Mouse (Mus musculus): ENCODE results near the gene Akap2. TPM values are rescaled to one million over a fixed set of nuclear protein-coding genes. Genes with fewer than 3 reads are reported as not detected.

Akap2 gene
- polyA plus RNA-seq (2015; fragmentation: Nextera tagmentation; extraction: Ambion mirVana) = 40.0 and 48.5 TPM in 2 replicates

DNA sequence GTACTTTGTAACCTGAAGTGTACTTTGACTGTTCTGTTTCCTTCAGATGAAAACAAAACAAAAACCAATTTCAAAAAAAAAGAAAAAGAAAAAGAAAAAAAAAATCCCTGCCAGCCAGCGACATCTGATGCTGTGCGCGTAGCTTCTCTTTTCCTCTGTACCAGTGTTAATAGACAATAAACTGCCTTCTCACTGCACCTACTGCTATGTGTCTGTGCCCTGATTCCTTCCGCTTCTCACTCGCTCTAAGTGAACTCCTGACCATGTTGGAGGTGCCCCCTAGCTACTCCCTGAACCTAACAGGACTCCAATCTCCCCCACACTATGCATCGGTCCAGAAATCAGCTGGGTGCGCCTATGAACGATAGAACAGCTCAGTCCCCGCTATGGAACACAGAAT is at the start of gene Akap2:
Gene Akap2, plus strand, starts transcription at position 304 of the 400 bp plus-strand sequence.
- no peaks in the 10 kb centered on the region for H3K27me3 ChIP-seq
- H3K36me3 ChIP-seq = no peaks in the 10 kb centered on the region
- 89% methylated on average over 9 of the region's 9 CpGs for WGBS
- no peak within 1 kb of the TSS for H3K4me2 ChIP-seq
- no peak within 1 kb of the TSS for H3K9ac ChIP-seq
- no peak for ATAC-seq (replicated peaks; ENCODE audit: insufficient number of reproducible peaks, insufficient read depth, low FRiP score, low read depth)
- H3K27ac ChIP-seq = no peak within 1 kb of the TSS
- H3K4me1 ChIP-seq (replicated peaks) = peaks cover 8% of the 10 kb centered on the region
- H3K9me3 ChIP-seq (replicated peaks) = no peaks in the 10 kb centered on the region
- H3K4me3 ChIP-seq = no peak within 1 kb of the TSS

DNA sequence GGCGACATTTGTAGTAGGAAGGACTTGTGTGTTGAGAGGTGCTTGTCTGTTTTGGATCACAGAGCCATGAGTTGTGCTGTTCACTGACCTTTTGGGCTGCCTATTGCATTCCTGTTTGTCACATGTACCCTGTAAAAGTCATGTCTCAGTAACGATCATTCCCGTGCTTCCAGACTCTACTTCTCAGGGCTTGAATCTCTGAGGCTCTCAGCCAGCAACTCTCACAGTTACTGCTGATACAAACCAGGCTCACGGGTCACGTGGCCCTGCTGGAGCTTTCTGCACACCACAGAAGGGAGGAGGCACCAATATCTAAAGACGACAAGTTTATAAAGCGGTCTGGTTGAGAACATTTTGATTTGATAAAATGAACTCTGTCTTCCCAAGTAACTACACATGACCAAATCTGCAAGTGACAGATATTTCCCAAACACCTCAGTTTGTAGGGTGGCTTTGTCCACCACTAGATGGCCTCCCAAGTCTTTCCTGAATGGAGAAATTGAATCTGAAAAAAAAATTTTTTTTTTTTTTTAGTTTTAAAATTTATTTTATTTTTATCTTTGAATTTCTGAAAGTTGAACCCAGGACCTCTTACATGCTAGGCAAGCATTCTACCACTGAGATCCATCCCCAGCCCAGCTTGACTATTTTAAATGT is 46.5 kb upstream of the Akap2 start:
- no peak overlapping the region for H3K4me3 ChIP-seq
- peak overlapping the region; percentile 23 for H3K4me2 ChIP-seq
- no peaks in the 10 kb centered on the region for H3K9me3 ChIP-seq (replicated peaks)
- H3K27me3 ChIP-seq = no peaks in the 10 kb centered on the region
- peak overlapping the region; percentile 75 for H3K27ac ChIP-seq
- H3K36me3 ChIP-seq = peaks cover 3% of the 10 kb centered on the region; the same call in 1 of the 2 replicates
- ATAC-seq (replicated peaks; ENCODE audit: insufficient number of reproducible peaks, insufficient read depth, low FRiP score, low read depth) = peak; percentile 83
- H3K4me1 ChIP-seq (replicated peaks) = peaks cover 76% of the 10 kb centered on the region
- no peak overlapping the region for H3K9ac ChIP-seq
- 24% methylated on average over 7 of the region's 7 CpGs for WGBS

DNA sequence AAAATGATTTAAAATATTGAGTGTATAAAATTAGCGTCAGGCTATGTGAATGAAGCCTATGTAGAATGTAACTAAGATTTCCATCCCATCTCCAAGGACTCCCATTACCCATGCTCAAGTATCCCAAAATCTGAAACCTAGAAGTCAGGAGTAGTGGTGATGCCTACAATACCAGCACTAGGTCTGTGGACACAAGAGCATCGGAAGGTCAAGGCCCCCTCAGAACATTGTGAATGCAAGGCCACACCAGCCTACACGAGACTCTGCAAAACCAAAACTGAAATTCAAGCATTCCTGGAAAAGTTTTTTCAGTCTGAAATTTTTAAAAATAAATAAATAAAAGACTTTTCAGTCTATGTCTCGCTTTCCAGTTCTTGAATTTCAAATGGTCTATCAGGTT is 44.9 kb upstream of the Akap2 start:
- Histone ChIP-seq H3K36me3 (0 out of 2 replicates have a peak, but pooled peaks cover 4% of the 10 kb centered on the region), H3K4me3 (no peak overlapping the region), H3K27me3 (no peaks in the 10 kb centered on the region), H3K4me1 (replicated peaks) (peaks cover 73% of the 10 kb centered on the region), H3K9ac (no peak overlapping the region), H3K27ac (0 out of 2 replicates have a peak overlapping the region, but pooled peaks have one; percentile 79), H3K9me3 (replicated peaks) (no peaks in the 10 kb centered on the region), H3K4me2 (no peak overlapping the region)
- WGBS = 72% methylated on average over 4 of the region's 4 CpGs
- no peak for ATAC-seq (replicated peaks; ENCODE audit: insufficient number of reproducible peaks, insufficient read depth, low FRiP score, low read depth)

DNA sequence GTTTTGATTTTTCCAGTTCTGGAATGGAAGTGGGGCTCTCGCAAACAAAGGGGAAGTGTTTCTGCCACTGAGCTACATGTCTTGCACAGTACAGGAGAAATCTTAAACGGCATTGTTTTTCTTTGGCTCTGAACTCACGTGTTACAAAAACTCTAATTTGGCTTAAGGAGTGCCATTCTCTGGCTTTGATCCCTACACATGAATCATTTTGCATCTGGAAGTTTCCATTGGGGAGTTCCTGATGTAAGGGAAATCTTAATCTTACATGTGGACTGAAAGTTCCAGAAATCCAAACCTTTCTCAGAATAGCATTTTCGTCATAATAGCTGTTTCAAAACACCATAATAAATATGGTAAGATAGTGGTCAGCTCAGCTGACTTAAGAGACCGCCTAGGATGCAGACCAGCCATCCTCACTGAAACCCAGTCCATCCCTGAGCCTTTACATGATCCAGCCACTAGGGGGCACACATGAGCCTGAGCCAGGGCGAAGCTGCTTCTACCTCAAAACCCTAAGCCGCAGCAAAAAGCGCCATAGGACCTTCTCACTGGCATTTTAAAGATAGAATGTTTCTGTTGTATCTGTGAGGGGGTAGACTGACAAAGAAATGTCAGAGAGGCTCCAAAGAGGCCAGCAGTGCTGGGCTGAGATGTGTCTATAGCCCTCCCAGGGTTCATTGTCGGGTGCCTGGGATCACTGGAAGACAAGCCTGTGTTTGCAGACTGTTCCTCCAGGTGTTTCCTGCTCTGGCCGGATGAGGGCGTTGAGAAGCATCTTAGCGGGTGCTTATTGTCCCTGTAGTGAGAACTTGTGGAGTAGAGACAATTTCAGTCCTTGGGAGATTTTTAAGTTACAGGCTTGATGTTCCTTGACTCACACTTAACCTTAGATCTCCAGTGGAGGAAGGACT is 44.2 kb upstream of the Akap2 start:
- 17% methylated on average over 12 of the region's 12 CpGs for whole genome bisulfite sequencing
- ATAC-seq (replicated peaks; ENCODE audit: insufficient number of reproducible peaks, insufficient read depth, low FRiP score, low read depth) = no peak

DNA sequence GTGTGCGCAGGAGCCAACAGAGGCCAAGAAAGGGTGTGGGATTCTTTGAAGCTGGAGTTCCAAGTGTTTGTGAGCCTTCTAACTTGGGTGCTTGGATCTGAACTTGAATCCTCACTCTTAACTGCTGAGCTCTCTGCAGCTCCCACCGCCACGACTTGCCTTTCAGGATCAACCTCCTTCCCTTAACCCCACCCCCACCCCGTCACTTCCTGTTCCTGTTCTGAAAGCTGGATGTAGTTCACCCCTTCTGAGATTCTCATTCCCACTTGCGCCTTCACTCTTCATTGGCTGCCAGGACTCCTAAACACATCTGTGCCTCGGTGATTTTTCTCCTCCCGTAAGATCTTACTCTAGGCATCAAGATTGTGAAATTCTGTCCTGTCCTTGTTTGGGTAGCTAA is 43.1 kb upstream of the Akap2 start:
- Histone ChIP-seq H3K4me2 (peak overlapping the region; percentile 53; the same call in 1 of the 2 replicates), H3K4me1 (replicated peaks) (peaks cover 65% of the 10 kb centered on the region), H3K27me3 (no peaks in the 10 kb centered on the region), H3K4me3 (no peak overlapping the region), H3K9ac (no peak overlapping the region), H3K9me3 (replicated peaks) (no peaks in the 10 kb centered on the region), H3K36me3 (peaks cover 9% of the 10 kb centered on the region; the same call in 1 of the 2 replicates), H3K27ac (peak overlapping the region; percentile 79)
- no peak for ATAC-seq (replicated peaks; ENCODE audit: insufficient number of reproducible peaks, insufficient read depth, low FRiP score, low read depth)
- WGBS = 62% methylated on average over 7 of the region's 7 CpGs

More for the DNA sequence above, 44.2 kb upstream of the Akap2 start:
- H3K36me3 ChIP-seq = peaks cover 7% of the 10 kb centered on the region; the same call in 1 of the 2 replicates
- H3K4me3 ChIP-seq = 0 out of 2 replicates have a peak overlapping the region, but pooled peaks have one; percentile 17
- no peaks in the 10 kb centered on the region for H3K9me3 ChIP-seq (replicated peaks)
- peak overlapping the region; percentile 26; the same call in 1 of the 2 replicates for H3K9ac ChIP-seq
- H3K27me3 ChIP-seq = no peaks in the 10 kb centered on the region
- peak overlapping the region; percentile 79 for H3K27ac ChIP-seq
- H3K4me1 ChIP-seq (replicated peaks) = peaks cover 73% of the 10 kb centered on the region
- H3K4me2 ChIP-seq = peak overlapping the region; percentile 49

DNA sequence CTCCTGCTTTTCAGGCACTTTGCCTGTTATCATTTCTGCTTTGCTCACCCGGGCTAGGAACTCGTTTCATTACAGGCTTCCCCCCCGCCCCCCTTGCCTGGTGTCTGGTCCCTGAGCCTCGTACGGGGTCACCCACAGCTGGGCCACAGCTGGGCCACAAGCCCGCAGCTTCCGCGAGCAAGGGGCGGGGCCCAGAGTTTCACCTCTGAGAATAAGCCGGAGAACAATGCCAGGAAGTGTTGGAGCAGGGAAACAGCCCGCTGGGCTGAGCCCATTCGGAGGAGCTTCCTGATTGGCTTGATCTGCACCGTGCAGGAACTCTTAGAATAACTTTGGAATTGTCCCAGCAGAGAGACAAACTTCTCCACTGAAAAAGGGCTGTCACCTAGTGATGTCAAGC is 42.1 kb upstream of the Akap2 start:
- Histone ChIP-seq H3K4me2 (peak overlapping the region; percentile 53), H3K9me3 (replicated peaks) (no peaks in the 10 kb centered on the region), H3K9ac (no peak overlapping the region), H3K27ac (peak overlapping the region; percentile 79), H3K36me3 (peaks cover 9% of the 10 kb centered on the region; the same call in 1 of the 2 replicates), H3K27me3 (no peaks in the 10 kb centered on the region), H3K4me1 (replicated peaks) (peaks cover 55% of the 10 kb centered on the region), H3K4me3 (peak overlapping the region; percentile 19; the same call in 1 of the 2 replicates)
- peak; percentile 81 for ATAC-seq (replicated peaks; ENCODE audit: insufficient number of reproducible peaks, insufficient read depth, low FRiP score, low read depth)
- 2% methylated on average over 13 of the region's 13 CpGs for WGBS

DNA sequence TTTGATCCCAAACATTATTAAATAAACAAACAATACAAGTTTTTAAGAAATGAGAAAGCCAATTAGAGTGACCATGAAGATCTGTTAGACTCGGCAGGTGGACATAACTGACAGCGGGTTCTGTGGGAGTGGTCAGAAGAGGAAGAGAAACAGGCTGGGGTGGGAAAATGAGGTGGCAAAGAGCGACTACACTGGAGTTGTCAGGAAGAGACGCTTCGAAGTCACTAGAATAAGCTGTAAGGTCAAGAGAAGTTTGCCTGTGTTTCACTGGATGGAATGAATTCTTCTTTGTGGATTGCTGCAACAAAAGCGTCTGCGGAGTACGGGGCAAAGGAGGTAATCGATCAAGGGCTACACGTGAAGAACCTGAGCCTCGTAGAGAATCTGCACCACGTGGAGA is 39.5 kb upstream of the Akap2 start:
- Histone ChIP-seq H3K4me1 (replicated peaks) (peaks cover 49% of the 10 kb centered on the region), H3K9me3 (replicated peaks) (no peaks in the 10 kb centered on the region), H3K4me3 (no peak overlapping the region), H3K27me3 (no peaks in the 10 kb centered on the region), H3K36me3 (peaks cover 9% of the 10 kb centered on the region; the same call in 1 of the 2 replicates), H3K27ac (no peak overlapping the region), H3K4me2 (no peak overlapping the region), H3K9ac (no peak overlapping the region)
- ATAC-seq (replicated peaks; ENCODE audit: insufficient number of reproducible peaks, insufficient read depth, low FRiP score, low read depth) = no peak
- 79% methylated on average over 12 of the region's 12 CpGs for WGBS

DNA sequence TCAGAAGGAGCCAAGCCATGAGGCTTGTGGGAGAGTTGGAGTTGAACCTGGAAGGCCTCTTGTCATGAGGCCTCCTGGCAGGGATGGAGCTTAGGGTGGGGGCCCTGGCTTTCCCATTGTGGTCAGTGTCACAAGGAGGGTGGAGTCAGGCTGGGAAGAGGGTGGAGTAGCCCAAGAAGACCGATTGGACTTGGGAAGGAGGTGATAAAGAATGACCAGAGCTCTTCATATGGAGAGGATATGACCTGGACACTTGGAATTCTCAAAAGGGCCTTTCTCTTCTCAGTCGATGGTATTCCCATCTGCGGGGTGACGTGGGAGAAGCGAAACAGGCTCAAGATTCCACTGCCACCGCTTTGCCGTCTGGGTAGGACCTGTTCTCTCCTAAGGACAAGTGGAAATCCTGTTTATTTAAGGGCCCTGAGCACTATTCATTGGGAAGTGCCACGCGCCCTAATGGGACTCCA is 38.4 kb upstream of the Akap2 start:
- Histone ChIP-seq H3K4me1 (replicated peaks) (peaks cover 42% of the 10 kb centered on the region), H3K9me3 (replicated peaks) (no peaks in the 10 kb centered on the region), H3K36me3 (peaks cover 9% of the 10 kb centered on the region; the same call in 1 of the 2 replicates), H3K9ac (no peak overlapping the region), H3K4me2 (no peak overlapping the region), H3K27me3 (no peaks in the 10 kb centered on the region), H3K27ac (no peak overlapping the region), H3K4me3 (no peak overlapping the region)
- WGBS = 68% methylated on average over 9 of the region's 9 CpGs
- no peak for ATAC-seq (replicated peaks; ENCODE audit: insufficient number of reproducible peaks, insufficient read depth, low FRiP score, low read depth)

DNA sequence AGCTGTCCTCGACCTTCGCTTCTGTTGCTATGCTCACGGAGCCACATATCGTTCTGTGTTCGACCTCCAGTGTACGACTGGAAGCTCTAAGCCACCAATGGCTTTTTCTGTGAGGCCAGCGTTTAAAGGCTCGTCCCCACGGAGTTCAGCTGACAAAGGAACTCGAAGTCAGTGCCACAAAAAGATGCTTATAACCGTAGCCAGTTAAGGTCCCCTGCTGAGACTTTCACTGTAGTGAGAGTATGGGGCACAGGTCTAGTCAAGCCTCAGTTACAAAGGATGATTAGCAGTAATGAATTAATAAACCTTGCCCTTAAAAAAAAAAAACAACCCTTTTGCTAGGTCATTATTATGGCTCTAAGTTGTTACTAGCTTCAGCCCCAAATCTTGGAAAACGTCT is 37.3 kb upstream of the Akap2 start:
- H3K27me3 ChIP-seq = no peaks in the 10 kb centered on the region
- ATAC-seq (replicated peaks; ENCODE audit: insufficient number of reproducible peaks, insufficient read depth, low FRiP score, low read depth) = no peak
- no peak overlapping the region for H3K4me2 ChIP-seq
- no peak overlapping the region for H3K27ac ChIP-seq
- H3K4me1 ChIP-seq (replicated peaks) = peaks cover 42% of the 10 kb centered on the region
- no peak overlapping the region for H3K9ac ChIP-seq
- WGBS = 88% methylated on average over 12 of the region's 12 CpGs
- peaks cover 9% of the 10 kb centered on the region; the same call in 1 of the 2 replicates for H3K36me3 ChIP-seq
- no peak overlapping the region for H3K4me3 ChIP-seq
- H3K9me3 ChIP-seq (replicated peaks) = no peaks in the 10 kb centered on the region

DNA sequence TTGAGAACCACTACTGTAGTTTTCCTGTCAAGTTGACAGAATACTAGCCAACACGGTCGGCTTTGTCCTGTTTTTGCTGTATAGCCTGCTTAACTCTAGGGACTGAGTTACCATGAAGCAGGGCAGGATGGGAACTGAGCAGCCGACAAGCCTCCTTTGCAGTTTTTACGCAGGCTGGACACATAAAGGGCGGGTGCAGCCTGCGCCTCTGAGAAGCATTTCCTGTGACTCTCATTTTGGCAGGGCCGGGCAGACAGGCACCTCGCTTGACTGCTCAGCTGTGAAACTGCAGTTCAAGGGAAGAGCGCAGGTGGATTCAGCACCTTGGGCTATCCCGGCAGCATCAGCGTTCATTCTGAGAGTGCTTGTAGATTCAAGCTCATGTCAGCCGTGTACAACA is 35.9 kb upstream of the Akap2 start:
- peaks cover 4% of the 10 kb centered on the region; the same call in 1 of the 2 replicates for H3K36me3 ChIP-seq
- H3K4me2 ChIP-seq = no peak overlapping the region
- H3K27ac ChIP-seq = no peak overlapping the region
- ATAC-seq (replicated peaks; ENCODE audit: insufficient number of reproducible peaks, insufficient read depth, low FRiP score, low read depth) = no peak
- 70% methylated on average over 12 of the region's 12 CpGs for WGBS
- H3K4me3 ChIP-seq = no peak overlapping the region
- no peaks in the 10 kb centered on the region for H3K27me3 ChIP-seq
- H3K9ac ChIP-seq = no peak overlapping the region
- peaks cover 34% of the 10 kb centered on the region for H3K4me1 ChIP-seq (replicated peaks)
- no peaks in the 10 kb centered on the region for H3K9me3 ChIP-seq (replicated peaks)

DNA sequence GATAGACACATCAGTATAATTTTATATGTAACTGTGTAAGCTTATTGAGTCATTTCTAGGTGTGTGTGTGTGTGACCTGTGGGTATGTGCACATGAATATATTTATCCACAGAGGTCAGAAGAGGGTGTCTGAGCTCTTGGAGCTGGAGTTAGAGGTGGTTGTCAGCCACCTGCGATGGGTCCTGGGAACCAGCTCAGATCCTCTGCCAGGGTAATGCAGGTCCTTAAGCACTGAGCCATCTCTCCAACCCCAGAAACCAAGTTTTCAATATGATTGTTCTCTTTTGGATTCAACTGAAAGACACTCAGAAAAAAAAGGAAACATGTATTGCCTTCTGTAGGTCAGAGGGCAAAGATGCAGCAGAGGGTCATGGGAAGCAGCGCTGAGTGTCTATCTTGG is 35.1 kb upstream of the Akap2 start:
- Histone ChIP-seq H3K4me2 (no peak overlapping the region), H3K9ac (no peak overlapping the region), H3K36me3 (peaks cover 4% of the 10 kb centered on the region; the same call in 1 of the 2 replicates), H3K9me3 (replicated peaks) (no peaks in the 10 kb centered on the region), H3K27ac (no peak overlapping the region), H3K4me3 (no peak overlapping the region), H3K4me1 (replicated peaks) (peaks cover 39% of the 10 kb centered on the region), H3K27me3 (no peaks in the 10 kb centered on the region)
- ATAC-seq (replicated peaks; ENCODE audit: insufficient number of reproducible peaks, insufficient read depth, low FRiP score, low read depth) = no peak
- WGBS = 91% methylated on average over 2 of the region's 2 CpGs
